Mouse (Mus musculus) neural tube, embryonic 13.5 days (tissue): ENCODE results near the gene Gm21976. TPM values are rescaled to one million over a fixed set of nuclear protein-coding genes. Genes with fewer than 3 reads are reported as not detected.
A peak's percentile ranks its signal among the peaks of the same experiment; 100 is the strongest.

Experiments used
- ATAC-seq: fragments of 200-750 bp; cut with Nextera tagmentation; 2 replicates; pipeline ENCODE4 v1.8.0; 2017; ENCODE audit warnings: low read depth, mild to moderate bottlenecking, moderate TSS enrichment, moderate library complexity
- H3K27ac ChIP-seq: fragments of 300-500 bp; sonication (generic); replicated peaks from 2 replicates; pipeline ENCODE4 v1.5.1; 2015; ENCODE audit warnings: moderate library complexity, mild to moderate bottlenecking, inconsistent platforms
- H3K27me3 ChIP-seq: fragments of 300-500 bp; sonication (generic); 2 replicates; pipeline ENCODE4 v1.6.1; 2015; ENCODE audit warnings: mild to moderate bottlenecking, inconsistent platforms
- H3K36me3 ChIP-seq: fragments of 300-500 bp; sonication (generic); 2 replicates; pipeline ENCODE4 v1.6.1; 2015; ENCODE audit warnings: mild to moderate bottlenecking, inconsistent platforms
- H3K4me1 ChIP-seq: fragments of 300-500 bp; sonication (generic); replicated peaks from 2 replicates; pipeline ENCODE4 v1.6.1; 2015; ENCODE audit warnings: inconsistent platforms
- H3K4me2 ChIP-seq: fragments of 300-500 bp; sonication (generic); 2 replicates; pipeline ENCODE4 v1.6.1; 2015; ENCODE audit warnings: inconsistent platforms, mild to moderate bottlenecking, moderate library complexity
- H3K4me3 ChIP-seq: fragments of 300-500 bp; sonication (generic); 2 replicates; pipeline ENCODE4 v1.5.1; 2015; ENCODE audit warnings: mild to moderate bottlenecking, inconsistent platforms
- H3K9ac ChIP-seq: fragments of 300-500 bp; sonication (generic); 2 replicates; pipeline ENCODE4 v1.6.1; 2015; ENCODE audit warnings: moderate library complexity, mild to moderate bottlenecking, inconsistent platforms
- H3K9me3 ChIP-seq: fragments of 300-500 bp; sonication (generic); 2 replicates; pipeline ENCODE4 v1.6.1; 2016; ENCODE audit warnings: inconsistent platforms
- WGBS: fragments of 180-500 bp; shearing (Covaris S2); methylation state at CpG from one replicate; pipeline ENCODE4 v1.1.7; 2015; 5-methylcytosine and 5-hydroxymethylcytosine counted together
- polyA plus RNA-seq: library from polyadenylated mRNA; unstranded; fragments of >200 nt; fragmentation: Nextera tagmentation; extraction: Ambion mirVana; gene quantifications from 2 replicates; pipeline ENCODE4 v1.2.1, GENCODE M21; 2015

Gene Gm21976
- polyA plus RNA-seq, 1 experiment from 2014 or later = not detected

- 57% methylated on average over 2 of the region's 2 CpGs for WGBS
- Histone ChIP-seq H3K4me3 (no peak overlapping the region), H3K27ac (no peak overlapping the region), H3K4me2 (no peak overlapping the region), H3K27me3 (no peaks in the 10 kb centered on the region), H3K9ac (no peak overlapping the region), H3K9me3 (no peaks in the 10 kb centered on the region), H3K36me3 (no peaks in the 10 kb centered on the region), H3K4me1 (no peaks in the 10 kb centered on the region)
- ATAC-seq = no peak
These were observed 52.4 kb downstream of the Gm21976 start for GRCm38 (mm10) chr13:98332106-98332505.

- Histone ChIP-seq H3K4me2 (no peak overlapping the region), H3K27me3 (no peaks in the 10 kb centered on the region), H3K27ac (no peak overlapping the region), H3K4me3 (no peak overlapping the region), H3K9ac (no peak overlapping the region), H3K36me3 (no peaks in the 10 kb centered on the region), H3K9me3 (no peaks in the 10 kb centered on the region), H3K4me1 (no peaks in the 10 kb centered on the region)
- ATAC-seq = no peak
- WGBS = 94% methylated on average over 1 of the region's 1 CpGs
These were observed 56.5 kb downstream of the Gm21976 start for GRCm38 (mm10) chr13:98336205-98336604.

- no peak overlapping the region for H3K4me2 ChIP-seq
- no peak overlapping the region for H3K27ac ChIP-seq
- peaks cover 10% of the 10 kb centered on the region for H3K27me3 ChIP-seq
- no peaks in the 10 kb centered on the region for H3K4me1 ChIP-seq
- ATAC-seq = no peak
- H3K9me3 ChIP-seq = no peaks in the 10 kb centered on the region
- H3K36me3 ChIP-seq = no peaks in the 10 kb centered on the region
- H3K9ac ChIP-seq = no peak overlapping the region
- H3K4me3 ChIP-seq = no peak overlapping the region
- WGBS = 83% methylated on average over 5 of the region's 5 CpGs
These were observed 60.8 kb downstream of the Gm21976 start for GRCm38 (mm10) chr13:98340506-98340905.

- WGBS = 82% methylated on average over 4 of the region's 4 CpGs
- Histone ChIP-seq H3K9me3 (no peaks in the 10 kb centered on the region), H3K36me3 (no peaks in the 10 kb centered on the region), H3K27ac (no peak overlapping the region), H3K4me1 (peaks cover 11% of the 10 kb centered on the region), H3K27me3 (peaks cover 87% of the 10 kb centered on the region), H3K9ac (no peak overlapping the region), H3K4me3 (no peak overlapping the region), H3K4me2 (no peak overlapping the region)
- no peak for ATAC-seq
These were observed 69.8 kb downstream of the Gm21976 start for GRCm38 (mm10) chr13:98349491-98349890.

- Histone ChIP-seq H3K9ac (no peak overlapping the region), H3K27me3 (peaks cover 90% of the 10 kb centered on the region), H3K36me3 (no peaks in the 10 kb centered on the region), H3K4me2 (no peak overlapping the region), H3K4me1 (peaks cover 26% of the 10 kb centered on the region), H3K4me3 (no peak overlapping the region), H3K27ac (no peak overlapping the region), H3K9me3 (no peaks in the 10 kb centered on the region)
- WGBS = 5% methylated on average over 8 of the region's 8 CpGs
- no peak for ATAC-seq
These were observed 71.8 kb downstream of the Gm21976 start for GRCm38 (mm10) chr13:98351527-98351926.

GRCm38 (mm10) chr13:98352381-98352975 lies 72.8 kb downstream of the Gm21976 start:
- H3K4me3 ChIP-seq = no peak overlapping the region

GRCm38 (mm10) chr13:98353709-98354089 lies 74.0 kb downstream of the Gm21976 start:
- Histone ChIP-seq H3K4me2 (peak overlapping the region; percentile 53), H3K9ac (no peak overlapping the region), H3K4me1 (peaks cover 30% of the 10 kb centered on the region), H3K27ac (no peak overlapping the region), H3K27me3 (peaks cover 95% of the 10 kb centered on the region), H3K9me3 (no peaks in the 10 kb centered on the region), H3K4me3 (peak overlapping the region; percentile 42), H3K36me3 (no peaks in the 10 kb centered on the region)
- ATAC-seq = no peak
- WGBS = under 1% methylated on average over 13 of the region's 13 CpGs

More at GRCm38 (mm10) chr13:98352381-98352975, 72.8 kb downstream of the Gm21976 start:
- no peaks in the 10 kb centered on the region for H3K9me3 ChIP-seq
- peaks cover 93% of the 10 kb centered on the region for H3K27me3 ChIP-seq
- 8% methylated on average over 14 of the region's 14 CpGs for WGBS
- H3K9ac ChIP-seq = no peak overlapping the region
- no peak for ATAC-seq
- no peaks in the 10 kb centered on the region for H3K36me3 ChIP-seq
- no peak overlapping the region for H3K27ac ChIP-seq
- peaks cover 26% of the 10 kb centered on the region for H3K4me1 ChIP-seq
- no peak overlapping the region for H3K4me2 ChIP-seq

- no peaks in the 10 kb centered on the region for H3K9me3 ChIP-seq
- ATAC-seq = peak; percentile 77
- 0 out of 2 replicates have a peak within 1 kb of the TSS, but pooled peaks have one; percentile 23 for H3K27ac ChIP-seq
- H3K27me3 ChIP-seq = peaks cover 95% of the 10 kb centered on the region
- H3K4me2 ChIP-seq = peak within 1 kb of the TSS; percentile 53
- H3K4me1 ChIP-seq = peaks cover 34% of the 10 kb centered on the region
- under 1% methylated on average over 73 of the region's 76 CpGs for WGBS
- no peaks in the 10 kb centered on the region for H3K36me3 ChIP-seq
- peak within 1 kb of the TSS; percentile 42 for H3K4me3 ChIP-seq
- H3K9ac ChIP-seq = peak within 1 kb of the TSS; percentile 67
These were observed 74.6 kb downstream of the Gm21976 start, which contains the start of gene Foxd1 for GRCm38 (mm10) chr13:98354090-98354801. TSS of gene Foxd1 (plus strand) at chr13:98354242.

- H3K9ac ChIP-seq = peak overlapping the region; percentile 67
- peak overlapping the region; percentile 23; the same call in 1 of the 2 replicates for H3K27ac ChIP-seq
- under 1% methylated on average over 80 of the region's 102 CpGs for WGBS
These were observed 75.3 kb downstream of the Gm21976 start for GRCm38 (mm10) chr13:98354871-98355558.

GRCm38 (mm10) chr13:98355559-98356111 lies 75.9 kb downstream of the Gm21976 start:
- peak overlapping the region; percentile 53 for H3K4me2 ChIP-seq
- H3K27ac ChIP-seq = peak overlapping the region; percentile 3; the same call in 1 of the 2 replicates
- peaks cover 95% of the 10 kb centered on the region for H3K27me3 ChIP-seq
- H3K4me3 ChIP-seq = peak overlapping the region; percentile 42
- H3K36me3 ChIP-seq = no peaks in the 10 kb centered on the region
- WGBS = under 1% methylated on average over 72 of the region's 81 CpGs
- ATAC-seq = no peak
- H3K4me1 ChIP-seq = peaks cover 34% of the 10 kb centered on the region
- no peaks in the 10 kb centered on the region for H3K9me3 ChIP-seq
- H3K9ac ChIP-seq = peak overlapping the region; percentile 67

More at GRCm38 (mm10) chr13:98354871-98355558, 75.3 kb downstream of the Gm21976 start:
- peaks cover 95% of the 10 kb centered on the region for H3K27me3 ChIP-seq
- peak overlapping the region; percentile 53 for H3K4me2 ChIP-seq
- peak overlapping the region; percentile 42 for H3K4me3 ChIP-seq
- ATAC-seq = peak; percentile 54
- no peaks in the 10 kb centered on the region for H3K9me3 ChIP-seq
- H3K36me3 ChIP-seq = no peaks in the 10 kb centered on the region
- H3K4me1 ChIP-seq = peaks cover 34% of the 10 kb centered on the region

GRCm38 (mm10) chr13:98356176-98356972 lies 76.7 kb downstream of the Gm21976 start:
- Histone ChIP-seq H3K4me3 (peak overlapping the region; percentile 42), H3K36me3 (no peaks in the 10 kb centered on the region), H3K4me1 (peaks cover 34% of the 10 kb centered on the region), H3K4me2 (0 out of 2 replicates have a peak overlapping the region, but pooled peaks have one; percentile 53), H3K27me3 (peaks cover 95% of the 10 kb centered on the region), H3K9ac (peak overlapping the region; percentile 67), H3K27ac (no peak overlapping the region), H3K9me3 (no peaks in the 10 kb centered on the region)
- 3% methylated on average over 9 of the region's 9 CpGs for WGBS
- no peak for ATAC-seq
